Mouse (Mus musculus) midbrain, embryonic 11.5 days (tissue): ENCODE measurements around the gene Asb2. TPM values are rescaled to one million over a fixed set of nuclear protein-coding genes. Genes with fewer than 3 reads are reported as not detected.

Source experiments
- ATAC-seq: fragments of 200-750 bp; cut with Nextera tagmentation; 2 replicates; pipeline ENCODE4 v1.8.0; 2017; ENCODE audit warnings: moderate TSS enrichment, moderate library complexity; ENCODE audit not compliant: low FRiP score
- DNase-seq: peaks from one replicate; pipeline ENCODE4 v3.0.0; 2015; ENCODE audit warnings: low spot score; ENCODE audit errors: missing footprints
- H3K27ac ChIP-seq: fragments of 300-500 bp; sonication (generic); 2 replicates; pipeline ENCODE4 v1.5.1; 2014; ENCODE audit warnings: low read depth, low read length
- H3K27me3 ChIP-seq: fragments of 300-500 bp; sonication (generic); 2 replicates; pipeline ENCODE4 v1.6.1; 2014; ENCODE audit warnings: mild to moderate bottlenecking, low read length, moderate library complexity, mixed read lengths; ENCODE audit not compliant: control insufficient read depth, insufficient read depth
- H3K36me3 ChIP-seq: fragments of 300-500 bp; sonication (generic); 2 replicates; pipeline ENCODE4 v1.6.1; 2014; ENCODE audit warnings: mild to moderate bottlenecking, low read length, moderate library complexity, mixed read lengths; ENCODE audit not compliant: control insufficient read depth, insufficient read depth
- H3K4me1 ChIP-seq: fragments of 300-500 bp; sonication (generic); 2 replicates; pipeline ENCODE4 v1.6.1; 2014; ENCODE audit warnings: low read length; ENCODE audit not compliant: control insufficient read depth, insufficient read depth
- H3K4me2 ChIP-seq: fragments of 300-500 bp; sonication (generic); 2 replicates; pipeline ENCODE4 v1.6.1; 2014; ENCODE audit warnings: mild to moderate bottlenecking, moderate library complexity
- H3K4me3 ChIP-seq: fragments of 300-500 bp; sonication (generic); 2 replicates; pipeline ENCODE4 v1.5.1; 2014; ENCODE audit warnings: low read depth, low read length
- H3K9ac ChIP-seq: fragments of 300-500 bp; sonication (generic); 2 replicates; pipeline ENCODE4 v1.6.1; 2014; ENCODE audit warnings: low read length
- H3K9me3 ChIP-seq: fragments of 300-500 bp; sonication (generic); 2 replicates; pipeline ENCODE4 v1.6.1; 2016; ENCODE audit warnings: low read length; ENCODE audit not compliant: control insufficient read depth
- WGBS: fragments of 180-500 bp; shearing (Covaris S2); extraction: QIAGEN DNeasy Blood & Tissue Kit; methylation state at CpG from one replicate; pipeline ENCODE4 v1.1.7; 2014; 5-methylcytosine and 5-hydroxymethylcytosine counted together
- polyA plus RNA-seq: library from polyadenylated mRNA; unstranded; fragments of >200 nt; fragmentation: Nextera tagmentation; extraction: Ambion mirVana; gene quantifications from 2 replicates; pipeline ENCODE4 v1.2.1, GENCODE M21; 2014

The Asb2 gene
- polyA plus RNA-seq, 1 experiment from 2014 or later = 0.77 TPM

DNA sequence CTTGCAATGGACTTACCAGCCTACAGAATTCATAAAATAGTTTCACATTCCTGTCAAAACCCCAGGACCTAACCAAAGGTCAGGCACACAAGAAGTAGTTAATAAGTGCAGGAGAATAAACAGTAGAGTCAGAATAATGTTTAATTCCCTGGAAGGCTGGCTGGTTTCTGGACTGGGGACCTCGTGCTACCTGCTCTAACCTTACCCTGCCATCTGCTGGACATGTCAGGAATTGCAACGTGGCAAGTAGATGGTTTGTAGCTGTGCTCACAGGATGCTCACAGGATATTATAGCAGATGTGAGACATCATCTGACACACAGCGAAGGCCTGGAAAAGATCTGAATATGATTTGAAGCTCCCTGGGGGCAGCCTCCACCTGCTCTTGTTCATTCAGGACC lies 7.3 kb downstream of the Asb2 start:
- Histone ChIP-seq H3K4me3 (no peak overlapping the region), H3K36me3 (no peaks in the 10 kb centered on the region), H3K4me1 (no peaks in the 10 kb centered on the region), H3K27ac (no peak overlapping the region), H3K27me3 (no peaks in the 10 kb centered on the region), H3K9ac (no peak overlapping the region), H3K9me3 (no peaks in the 10 kb centered on the region), H3K4me2 (no peak overlapping the region)
- ATAC-seq (peak; percentile 49; the same call in 1 of the 2 replicates), DNase-seq (peak; percentile 98)
- WGBS = 8% methylated on average over 3 of the region's 3 CpGs

DNA sequence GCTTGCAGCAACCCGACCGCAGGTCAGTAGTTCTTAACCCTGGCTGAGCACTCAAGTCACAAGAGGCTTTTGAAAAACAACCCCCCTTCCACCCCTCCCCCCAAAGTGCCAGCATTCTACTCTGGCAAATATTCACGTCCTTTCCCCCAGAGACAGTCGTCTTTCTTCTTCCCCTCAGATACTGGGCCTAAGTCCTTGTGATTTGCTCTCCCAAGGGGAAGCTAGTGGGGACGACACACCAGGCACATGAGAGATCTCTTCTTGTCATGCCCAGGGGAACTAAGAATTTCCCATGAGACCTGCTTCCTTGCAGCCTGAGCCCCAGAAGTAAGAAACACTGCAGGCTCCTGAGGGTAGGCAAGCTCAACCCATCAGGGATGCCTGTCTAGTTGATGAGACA lies 8.4 kb downstream of the Asb2 start:
- Histone ChIP-seq H3K27me3 (no peaks in the 10 kb centered on the region), H3K4me3 (no peak overlapping the region), H3K4me1 (no peaks in the 10 kb centered on the region), H3K9me3 (no peaks in the 10 kb centered on the region), H3K4me2 (no peak overlapping the region), H3K36me3 (no peaks in the 10 kb centered on the region), H3K27ac (no peak overlapping the region), H3K9ac (no peak overlapping the region)
- WGBS = 59% methylated on average over 5 of the region's 5 CpGs
- DNase-seq (no peak), ATAC-seq (no peak)

DNA sequence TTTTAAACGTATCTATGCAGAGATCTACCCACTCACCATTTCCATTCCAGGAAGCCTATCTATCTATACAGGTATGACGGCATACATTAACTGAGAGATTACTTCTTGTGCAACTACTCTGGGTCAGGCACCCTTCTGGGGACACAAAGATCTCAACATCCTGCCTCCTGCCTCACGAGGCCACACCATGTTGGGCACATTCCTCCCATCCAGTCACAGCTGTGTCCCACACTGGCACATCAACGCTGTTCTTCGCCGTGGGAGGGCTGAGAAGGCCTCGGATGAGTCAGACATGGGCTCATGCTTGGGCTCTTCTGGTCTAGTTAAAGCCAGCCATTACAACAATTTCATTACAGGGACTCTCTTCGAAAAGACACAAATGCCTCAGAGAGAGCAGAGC lies 8.9 kb downstream of the Asb2 start:
- H3K4me3 ChIP-seq = no peak overlapping the region

DNA sequence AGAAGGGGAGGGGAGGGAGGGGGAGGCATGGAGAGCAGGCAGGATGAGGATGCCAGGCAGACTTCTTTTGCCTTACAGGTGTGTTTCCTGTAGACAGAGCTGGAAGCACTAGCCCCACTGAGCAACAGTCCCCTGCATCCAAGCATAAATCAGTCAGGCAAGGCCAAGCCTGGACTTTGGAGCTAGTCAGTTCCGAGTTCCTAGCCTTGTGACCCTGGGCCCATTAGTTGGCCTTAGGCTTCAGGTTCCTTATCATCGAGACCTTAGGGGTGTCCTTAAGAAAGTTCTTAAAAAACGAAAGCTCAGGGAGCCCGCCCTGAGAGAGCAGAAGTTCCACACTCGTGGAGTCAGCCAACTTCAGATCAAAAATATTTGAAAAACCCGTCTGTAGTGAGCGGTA lies 10.9 kb downstream of the Asb2 start:
- no peak overlapping the region for H3K9ac ChIP-seq
- H3K4me3 ChIP-seq = no peak overlapping the region
- no peaks in the 10 kb centered on the region for H3K4me1 ChIP-seq
- H3K27ac ChIP-seq = no peak overlapping the region
- DNase-seq (no peak), ATAC-seq (no peak)
- H3K9me3 ChIP-seq = no peaks in the 10 kb centered on the region
- no peak overlapping the region for H3K4me2 ChIP-seq
- no peaks in the 10 kb centered on the region for H3K27me3 ChIP-seq
- no peaks in the 10 kb centered on the region for H3K36me3 ChIP-seq
- 85% methylated on average over 7 of the region's 7 CpGs for WGBS

More for the DNA sequence above, 8.9 kb downstream of the Asb2 start:
- DNase-seq (no peak), ATAC-seq (no peak)
- H3K9me3 ChIP-seq = no peaks in the 10 kb centered on the region
- no peaks in the 10 kb centered on the region for H3K36me3 ChIP-seq
- H3K27ac ChIP-seq = no peak overlapping the region
- H3K27me3 ChIP-seq = no peaks in the 10 kb centered on the region
- no peak overlapping the region for H3K9ac ChIP-seq
- WGBS = 87% methylated on average over 8 of the region's 8 CpGs
- H3K4me1 ChIP-seq = no peaks in the 10 kb centered on the region
- H3K4me2 ChIP-seq = no peak overlapping the region

DNA sequence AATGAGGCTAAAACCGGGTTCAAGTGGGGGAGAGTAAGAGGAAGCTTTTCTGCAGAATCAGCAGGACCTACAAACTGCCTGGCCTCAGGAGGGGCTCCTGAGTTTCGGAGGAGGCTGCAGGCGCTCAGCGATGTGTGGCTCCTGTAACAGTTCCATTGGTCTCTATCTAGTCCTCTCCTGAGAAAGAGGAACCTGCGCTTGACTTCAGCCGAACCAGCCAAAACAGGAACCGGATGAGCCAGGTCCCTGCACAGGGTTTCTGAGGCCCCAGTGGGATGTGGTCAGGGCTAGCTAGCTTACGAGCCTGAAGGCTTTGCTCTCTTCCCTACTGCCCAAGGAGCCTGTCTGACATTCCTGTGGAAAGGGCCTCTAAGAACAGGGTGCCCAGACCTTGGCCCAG lies 12.3 kb downstream of the Asb2 start:
- no peaks in the 10 kb centered on the region for H3K36me3 ChIP-seq
- no peak overlapping the region for H3K9ac ChIP-seq
- DNase-seq (no peak), ATAC-seq (no peak)
- H3K4me2 ChIP-seq = no peak overlapping the region
- no peaks in the 10 kb centered on the region for H3K9me3 ChIP-seq
- WGBS = 78% methylated on average over 8 of the region's 8 CpGs
- H3K27me3 ChIP-seq = no peaks in the 10 kb centered on the region
- no peak overlapping the region for H3K4me3 ChIP-seq
- H3K4me1 ChIP-seq = no peaks in the 10 kb centered on the region
- H3K27ac ChIP-seq = no peak overlapping the region

DNA sequence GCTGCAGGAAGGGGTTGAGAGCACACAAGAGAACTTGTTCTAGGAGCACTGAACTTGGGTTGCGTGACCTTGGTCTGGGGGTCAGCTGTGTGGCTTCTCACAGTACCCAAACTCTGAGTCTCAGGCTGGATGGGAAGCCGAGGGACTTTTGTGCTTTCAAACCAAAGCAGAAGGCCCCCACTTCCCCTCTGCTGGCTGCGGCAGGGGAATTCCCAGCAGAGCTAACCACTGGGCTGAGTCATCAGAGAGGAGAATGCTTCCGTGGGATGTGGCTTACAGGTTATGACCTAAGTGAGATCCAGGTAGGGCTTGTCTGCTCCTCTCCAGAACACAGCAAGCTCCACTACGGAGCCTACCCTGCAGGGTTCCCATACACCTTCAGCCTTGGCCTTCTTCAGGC lies 14.6 kb downstream of the Asb2 start:
- no peak overlapping the region for H3K4me2 ChIP-seq
- H3K4me3 ChIP-seq = no peak overlapping the region
- no peak for ATAC-seq
- H3K36me3 ChIP-seq = no peaks in the 10 kb centered on the region
- WGBS = 90% methylated on average over 5 of the region's 5 CpGs
- H3K9me3 ChIP-seq = no peaks in the 10 kb centered on the region
- no peaks in the 10 kb centered on the region for H3K27me3 ChIP-seq
- no peak overlapping the region for H3K27ac ChIP-seq
- no peaks in the 10 kb centered on the region for H3K4me1 ChIP-seq
- H3K9ac ChIP-seq = no peak overlapping the region
- DNase-seq = no peak

DNA sequence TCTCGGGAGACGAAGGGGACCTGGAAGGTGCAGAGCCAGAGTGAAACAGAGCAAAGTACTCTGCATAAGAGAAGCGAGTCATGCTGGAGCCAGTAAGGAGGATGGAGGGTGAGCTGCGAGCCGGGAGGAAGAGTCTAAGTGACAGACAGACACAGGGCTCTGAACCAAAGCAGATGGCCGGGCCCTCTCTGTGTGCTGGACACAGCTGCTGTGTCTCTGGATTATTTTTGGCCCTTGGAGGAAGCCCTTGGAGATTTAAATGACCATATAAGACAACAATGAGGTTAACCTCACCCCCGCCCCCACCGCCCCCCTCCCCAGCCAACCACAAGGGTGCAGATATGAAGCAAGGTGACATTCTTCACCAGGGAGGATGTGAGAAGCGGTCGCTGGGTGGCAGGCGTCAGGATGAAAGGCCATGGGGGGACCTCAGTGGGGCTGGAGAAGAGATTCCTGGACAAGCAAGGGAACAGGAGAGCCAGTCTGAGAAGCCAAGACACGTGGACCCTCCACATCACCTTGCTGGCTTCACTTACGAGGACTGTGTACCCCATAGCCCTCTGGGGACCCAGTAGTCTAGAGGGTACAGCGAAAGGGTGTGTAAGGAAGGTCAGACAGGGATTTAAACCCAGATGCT lies 17.5 kb downstream of the Asb2 start:
- H3K27ac ChIP-seq = no peak overlapping the region
- ATAC-seq (0 out of 2 replicates have a peak, but pooled peaks have one; percentile 15), DNase-seq (no peak)
- H3K4me2 ChIP-seq = no peak overlapping the region
- H3K27me3 ChIP-seq = no peaks in the 10 kb centered on the region
- H3K4me1 ChIP-seq = no peaks in the 10 kb centered on the region
- H3K36me3 ChIP-seq = no peaks in the 10 kb centered on the region
- 80% methylated on average over 14 of the region's 14 CpGs for WGBS
- no peak overlapping the region for H3K9ac ChIP-seq
- H3K4me3 ChIP-seq = no peak overlapping the region
- no peaks in the 10 kb centered on the region for H3K9me3 ChIP-seq

DNA sequence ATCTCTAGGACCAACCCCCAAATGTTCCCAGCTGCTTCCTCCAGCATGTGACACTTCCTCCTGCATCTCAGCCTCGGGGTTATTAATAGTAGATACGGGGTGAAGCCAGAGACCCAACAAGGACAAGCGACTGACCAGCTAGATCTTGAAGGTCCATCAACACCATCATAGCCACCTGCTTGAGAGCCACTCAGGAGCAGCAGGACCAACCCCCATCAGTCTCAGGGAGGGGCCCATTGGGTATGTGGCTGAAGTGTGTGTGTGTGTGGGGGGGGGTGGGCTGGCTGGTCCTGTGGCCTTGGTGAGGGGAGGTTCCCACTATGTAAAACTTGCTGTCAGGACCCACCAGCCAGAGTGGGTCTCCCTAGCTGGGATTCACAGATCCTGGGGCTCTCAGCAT lies 19.0 kb downstream of the Asb2 start:
- H3K4me2 ChIP-seq = no peak overlapping the region
- H3K27ac ChIP-seq = no peak overlapping the region
- no peaks in the 10 kb centered on the region for H3K36me3 ChIP-seq
- no peaks in the 10 kb centered on the region for H3K27me3 ChIP-seq
- no peak overlapping the region for H3K4me3 ChIP-seq
- WGBS = 80% methylated on average over 3 of the region's 3 CpGs
- DNase-seq = no peak
- H3K9me3 ChIP-seq = no peaks in the 10 kb centered on the region
- no peaks in the 10 kb centered on the region for H3K4me1 ChIP-seq
- no peak overlapping the region for H3K9ac ChIP-seq
- ATAC-seq = no peak

DNA sequence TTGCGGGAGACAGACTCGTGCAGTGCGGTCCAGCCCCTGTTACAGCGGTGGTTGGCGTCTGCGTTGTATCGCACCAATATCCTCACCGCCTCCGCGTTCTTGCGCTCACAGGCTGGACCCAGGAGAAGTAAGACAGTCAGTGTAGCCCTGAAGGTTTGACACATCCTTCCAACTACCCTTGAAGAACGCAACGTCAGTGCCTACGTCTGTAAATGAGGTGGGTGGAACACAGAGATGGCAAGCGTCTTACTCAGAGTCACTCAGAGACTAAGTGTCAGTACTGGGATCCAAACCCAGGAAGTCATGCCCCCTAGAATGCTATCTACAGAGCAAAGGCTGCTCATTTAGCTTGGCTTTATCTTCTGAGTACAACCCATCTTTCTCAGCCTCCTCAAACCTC lies 22.4 kb downstream of the Asb2 start:
- no peak overlapping the region for H3K9ac ChIP-seq
- H3K4me2 ChIP-seq = no peak overlapping the region
- H3K27me3 ChIP-seq = no peaks in the 10 kb centered on the region
- H3K36me3 ChIP-seq = no peaks in the 10 kb centered on the region
- no peak overlapping the region for H3K4me3 ChIP-seq
- H3K27ac ChIP-seq = no peak overlapping the region
- ATAC-seq (no peak), DNase-seq (no peak)
- H3K4me1 ChIP-seq = no peaks in the 10 kb centered on the region
- H3K9me3 ChIP-seq = no peaks in the 10 kb centered on the region
- WGBS = 93% methylated on average over 15 of the region's 15 CpGs
